Mouse (Mus musculus) cerebellum, adult 2 months (tissue): ENCODE measurements around the gene Gm33815. TPM values are rescaled to one million over a fixed set of nuclear protein-coding genes. Genes with fewer than 3 reads are reported as not detected.
"Not testable (repeated sequence)": the region's sequence is repeated elsewhere in the genome, so short reads cannot be mapped to it uniquely, and the experiment has no call there.

Source experiments
- DNase-seq, 2 experiments: peaks; one replicate each; pipeline ENCODE4 v3.0.0; 2021
- H3K27ac ChIP-seq: fragments of 200-500 bp; 2 replicates; pipeline ENCODE4 v1.5.1; 2012; ENCODE audit warnings: low read length, control low read depth, inconsistent platforms; ENCODE audit not compliant: insufficient read depth
- H3K27me3 ChIP-seq: fragments of 200-500 bp; 2 replicates; pipeline ENCODE4 v1.6.1; 2012; ENCODE audit warnings: inconsistent platforms, mild to moderate bottlenecking, low read length, moderate library complexity; ENCODE audit not compliant: control insufficient read depth, insufficient read depth
- H3K4me1 ChIP-seq: fragments of 200-500 bp; 2 replicates; pipeline ENCODE4 v1.6.1; 2011; ENCODE audit warnings: low read length; ENCODE audit not compliant: control insufficient read depth, insufficient read depth
- H3K4me3 ChIP-seq: fragments of 200-500 bp; replicated peaks from 2 replicates; pipeline ENCODE3; 2011; ENCODE audit warnings: mild to moderate bottlenecking, low read depth, low read length, control low read depth; ENCODE audit not compliant: insufficient read depth
- WGBS: fragments of 180-500 bp; shearing (Covaris S2); methylation state at CpG from one replicate; pipeline ENCODE4 v1.1.7; 2018; 5-methylcytosine and 5-hydroxymethylcytosine counted together
- polyA plus RNA-seq: library from polyadenylated mRNA; depleted of rRNA; stranded (reverse); fragments of >200 nt; gene quantifications from 2 replicates; pipeline ENCODE4 v1.2.3, GENCODE M21; 2012; rRNA removed

Gene Gm33815
- not detected in 2 replicates for polyA plus RNA-seq

DNA sequence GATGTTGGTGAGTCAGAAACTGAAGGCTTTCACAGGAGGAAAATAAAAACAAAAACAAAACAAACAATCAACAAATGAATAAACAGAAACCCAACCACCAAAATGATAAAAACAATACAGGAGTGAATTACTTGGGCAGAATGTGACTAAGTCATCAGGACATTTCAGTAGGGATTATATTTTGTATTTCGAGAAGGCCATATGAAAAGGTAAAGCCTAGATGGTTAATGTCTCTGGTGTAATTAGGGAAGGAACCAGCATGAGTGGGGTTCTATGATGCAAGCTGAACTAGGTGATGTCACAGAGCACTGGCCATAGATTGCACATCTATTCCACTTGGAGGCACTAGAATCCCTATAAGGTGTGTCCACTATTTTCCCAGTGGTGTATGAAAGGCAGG, at the start of gene Gm33815:
Gene Gm33815, plus strand, starts transcription at position 301 of the 400 bp plus-strand sequence.
- not testable (repeated sequence) for H3K4me1 ChIP-seq, H3K4me3 ChIP-seq, H3K27ac ChIP-seq, DNase-seq, H3K27me3 ChIP-seq
- WGBS = no CpG with 5 or more reads among the region's 1 CpGs
